Mouse (Mus musculus) adipocyte (in vitro differentiated cells): Measurements from ENCODE around the gene Slit3.

Experiments
- DNase-seq: peaks from one replicate; pipeline ENCODE4 v3.0.0-alpha.2; 2016; ENCODE audit warnings: low spot score

The Slit3 gene

DNA sequence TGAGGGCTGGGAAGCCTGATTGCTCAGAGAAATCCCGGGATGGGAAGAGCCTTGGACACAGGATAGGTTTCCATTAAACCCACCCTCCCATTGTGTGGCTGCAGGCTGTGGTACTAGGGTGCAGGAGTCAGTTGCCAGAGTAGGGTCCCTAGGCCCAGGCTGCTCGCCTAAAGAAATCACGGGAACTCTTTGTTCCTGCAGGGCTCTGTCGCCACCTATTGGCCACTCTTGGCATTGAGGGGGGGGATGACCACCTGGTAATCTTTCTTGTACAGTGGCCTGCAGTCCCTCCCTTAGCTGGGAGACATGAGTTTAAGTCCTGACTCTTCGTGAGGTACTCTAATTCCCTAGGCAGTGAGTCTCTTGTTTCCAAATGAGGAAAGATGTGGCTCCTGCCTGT is 572.1 kb downstream of the Slit3 start:
- DNase-seq: peak; percentile 68

- no peak for DNase-seq
These were observed 572.6 kb downstream of the Slit3 start for GRCm38 (mm10) chr11:35693625-35694024.

DNA sequence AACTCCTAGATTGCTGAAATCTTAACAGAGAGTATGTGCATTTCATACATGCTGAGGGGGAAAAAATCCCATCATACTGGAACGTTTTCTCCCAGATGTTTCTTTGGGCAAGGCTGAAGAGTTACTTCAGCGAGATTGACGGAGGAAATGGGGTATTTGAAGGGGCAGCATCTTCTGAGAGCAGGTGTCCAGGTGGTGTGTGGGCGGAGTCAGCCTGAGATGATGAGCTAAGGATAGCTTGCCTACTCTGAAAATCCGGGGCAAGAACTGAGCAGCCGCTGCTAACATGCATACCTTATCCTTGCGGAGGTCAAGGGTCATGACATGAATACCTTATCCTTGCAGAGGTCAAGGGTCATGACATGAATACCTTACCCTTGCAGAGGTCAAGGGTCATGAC is 576.5 kb downstream of the Slit3 start:
- DNase-seq: no peak

GRCm38 (mm10) chr11:35698901-35699300 is 577.9 kb downstream of the Slit3 start:
- DNase-seq: no peak

DNA sequence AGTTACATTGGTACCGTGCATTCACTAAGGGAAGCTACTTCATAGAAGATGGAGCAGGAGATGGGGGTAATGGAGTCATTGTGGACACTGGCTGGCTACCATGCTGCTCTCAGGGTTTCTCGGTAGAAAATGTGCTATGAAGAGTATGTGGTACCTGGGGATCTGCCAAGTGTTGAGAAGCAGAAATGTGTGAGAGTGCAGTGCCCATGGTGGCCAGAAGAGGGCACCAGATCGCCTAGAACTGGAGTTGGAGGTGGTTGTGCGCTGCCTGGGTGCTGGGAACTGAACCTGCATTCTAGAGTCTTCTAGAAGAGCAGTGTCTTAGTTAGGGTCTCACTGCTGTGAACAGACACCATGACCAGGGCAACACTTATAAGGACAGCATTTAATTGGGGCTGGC is 582.4 kb downstream of the Slit3 start:
- DNase-seq: no peak

DNA sequence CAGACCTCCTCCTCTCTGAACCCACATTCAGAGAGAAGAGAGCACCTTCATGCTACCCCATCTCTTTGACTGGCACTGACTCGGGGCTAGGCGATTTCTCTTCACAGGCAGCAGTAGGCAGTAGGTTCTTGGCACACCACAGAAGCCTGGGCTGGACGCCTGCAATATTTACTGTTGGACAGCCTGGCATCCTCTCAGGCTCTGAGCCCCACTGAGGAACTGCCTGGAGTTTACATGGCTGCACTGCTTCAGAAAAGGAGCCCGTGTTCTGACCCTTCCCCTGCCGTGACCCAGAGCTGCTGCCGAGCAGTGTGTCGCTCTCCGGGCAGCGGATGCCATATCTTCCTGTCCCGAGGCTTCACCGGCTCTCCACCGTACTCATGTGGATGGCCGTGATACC is 583.4 kb downstream of the Slit3 start:
- DNase-seq: peak; percentile 70

DNA sequence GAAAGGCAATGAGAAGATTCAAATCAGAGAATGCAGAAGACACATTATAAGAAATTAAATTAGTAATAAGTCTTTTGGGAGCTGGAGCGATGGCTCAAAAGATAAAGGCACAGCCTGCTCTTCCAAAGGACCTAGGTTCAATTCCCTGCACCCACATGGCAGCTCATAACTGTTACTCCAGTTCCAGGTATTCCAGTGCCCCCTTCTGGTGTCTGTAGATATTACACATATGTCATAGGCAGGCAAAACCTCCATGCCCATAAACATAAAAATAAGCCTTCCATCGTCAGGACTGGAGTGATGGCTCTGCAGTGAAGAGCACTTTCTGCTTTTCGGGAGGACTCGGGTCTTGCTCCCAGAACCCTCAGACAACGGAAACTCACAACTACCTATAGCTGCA is 583.9 kb downstream of the Slit3 start:
- DNase-seq: no peak

DNA sequence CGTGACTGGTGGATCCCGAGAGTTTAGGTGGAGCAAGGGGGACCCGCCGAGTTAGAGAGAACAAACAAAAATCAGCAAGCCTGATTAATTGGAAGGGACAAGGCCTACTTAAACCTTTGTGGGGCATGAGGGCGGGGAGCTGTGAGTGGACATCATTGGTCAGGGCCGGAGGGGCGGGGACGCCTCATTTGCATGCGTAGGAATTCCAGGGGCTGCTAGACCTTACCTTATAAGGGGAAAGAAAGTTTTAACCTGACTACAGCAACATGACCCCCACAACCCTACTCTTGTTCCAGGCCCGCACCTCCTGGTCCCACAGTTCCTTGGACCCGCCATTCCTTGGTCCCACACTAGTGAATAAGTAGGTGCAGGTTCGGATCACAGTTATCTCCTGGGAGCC is 586.4 kb downstream of the Slit3 start:
- no peak for DNase-seq

DNA sequence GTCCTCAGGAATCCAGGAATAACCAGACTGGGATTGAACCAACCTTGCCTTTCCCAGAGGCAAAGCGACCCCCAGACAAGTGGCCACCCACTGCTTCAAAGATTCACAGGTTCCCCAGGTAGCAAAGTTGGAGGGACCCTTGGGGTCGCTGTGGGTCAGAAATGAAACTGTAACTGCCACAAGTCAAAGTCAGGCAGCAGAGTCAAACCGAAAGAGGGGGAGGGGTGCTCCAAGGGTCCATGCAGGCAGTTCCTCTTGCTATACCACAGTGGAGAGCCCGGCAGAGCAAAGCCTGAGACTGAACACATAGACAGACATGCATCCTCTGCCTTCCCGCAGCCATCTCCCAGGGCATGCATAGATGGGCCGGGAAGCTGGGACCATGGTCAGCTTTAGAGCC is 590.3 kb downstream of the Slit3 start:
- no peak for DNase-seq

- DNase-seq: no peak
These were observed 597.9 kb downstream of the Slit3 start for GRCm38 (mm10) chr11:35718881-35719280.

DNA sequence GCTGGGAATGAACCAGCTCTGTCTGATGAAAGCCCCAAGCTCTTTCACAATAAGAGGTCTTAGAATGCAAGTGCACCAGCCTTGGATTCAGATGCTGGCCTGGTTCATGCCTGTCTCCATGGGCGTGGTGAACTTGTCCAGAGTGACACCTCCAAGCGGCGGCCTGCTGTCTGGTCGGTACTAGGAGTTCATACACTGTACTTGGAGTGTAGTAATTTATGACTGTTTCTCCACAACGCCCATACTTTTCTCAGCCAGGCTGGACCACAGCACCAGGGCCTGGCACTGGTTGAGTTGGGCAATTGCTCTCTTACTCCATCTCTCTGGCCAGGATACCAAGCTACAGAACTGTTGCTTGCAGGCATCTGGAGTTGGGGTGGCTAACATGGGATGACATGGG is 602.9 kb downstream of the Slit3 start:
- DNase-seq: peak; percentile 91

DNA sequence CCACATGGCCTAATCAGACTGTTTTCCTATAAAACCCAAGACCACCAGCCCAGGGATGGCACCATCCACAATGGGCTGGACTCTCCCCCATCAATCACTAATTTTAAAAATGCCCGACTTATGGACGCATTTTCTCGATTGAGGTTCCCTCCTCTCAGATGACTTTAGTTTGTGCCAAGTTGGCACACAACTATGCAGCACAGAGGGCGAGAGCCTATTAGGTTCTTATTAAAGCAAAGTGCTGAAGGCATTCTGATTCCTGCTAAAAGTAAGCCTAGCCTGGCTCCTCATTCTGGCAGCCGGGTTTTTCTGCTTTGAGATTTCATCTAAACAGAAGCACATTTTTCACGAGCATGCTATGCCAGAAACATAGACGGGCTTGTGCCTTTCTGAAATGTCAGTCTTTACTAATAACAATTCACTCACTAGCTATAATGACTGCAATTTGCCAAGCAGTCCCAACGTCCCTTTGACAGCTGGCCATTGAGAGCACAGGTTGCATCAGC is 605.4 kb downstream of the Slit3 start:
- DNase-seq: peak; percentile 93

GRCm38 (mm10) chr11:35728200-35728599 is 607.2 kb downstream of the Slit3 start:
- peak; percentile 43 for DNase-seq

DNA sequence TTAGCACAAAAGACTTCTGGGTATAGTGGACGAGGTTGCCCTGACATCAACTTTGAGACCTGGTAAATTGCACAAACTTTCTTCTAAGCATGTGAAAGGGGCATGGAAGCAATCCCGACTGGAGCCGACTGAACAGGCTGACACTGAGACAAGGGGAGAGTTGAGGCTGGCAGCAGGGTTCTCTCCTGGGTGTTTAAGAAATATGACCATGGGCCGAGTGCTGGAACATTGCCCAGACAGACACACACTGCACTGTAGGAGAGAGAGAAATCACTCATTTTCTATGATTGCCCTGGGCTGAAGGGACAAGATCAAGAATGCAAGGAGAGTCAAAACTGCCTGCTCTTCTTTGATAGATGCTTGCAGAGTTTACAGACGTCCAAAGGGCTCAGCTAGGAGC is 608.2 kb downstream of the Slit3 start:
- peak; percentile 98 for DNase-seq

DNA sequence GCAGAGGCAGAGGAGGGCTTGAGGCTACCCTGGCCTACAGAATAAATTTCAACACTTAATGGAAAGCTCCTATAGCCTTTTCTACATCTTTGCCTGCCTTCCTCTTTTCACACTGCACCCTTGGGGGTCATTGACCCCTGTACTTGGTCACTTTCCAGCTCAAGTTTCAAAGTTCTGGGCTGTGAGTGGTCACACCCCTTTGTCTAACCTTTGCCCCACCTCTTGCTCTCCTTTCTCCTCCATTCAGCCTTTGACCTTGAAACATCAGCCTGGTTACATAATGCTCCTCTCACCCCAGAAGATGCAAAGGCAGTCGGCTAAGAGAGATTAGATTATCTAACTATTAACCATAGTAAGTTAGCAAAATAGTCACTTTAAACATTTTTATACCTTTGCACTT is 611.3 kb downstream of the Slit3 start:
- DNase-seq: no peak

DNA sequence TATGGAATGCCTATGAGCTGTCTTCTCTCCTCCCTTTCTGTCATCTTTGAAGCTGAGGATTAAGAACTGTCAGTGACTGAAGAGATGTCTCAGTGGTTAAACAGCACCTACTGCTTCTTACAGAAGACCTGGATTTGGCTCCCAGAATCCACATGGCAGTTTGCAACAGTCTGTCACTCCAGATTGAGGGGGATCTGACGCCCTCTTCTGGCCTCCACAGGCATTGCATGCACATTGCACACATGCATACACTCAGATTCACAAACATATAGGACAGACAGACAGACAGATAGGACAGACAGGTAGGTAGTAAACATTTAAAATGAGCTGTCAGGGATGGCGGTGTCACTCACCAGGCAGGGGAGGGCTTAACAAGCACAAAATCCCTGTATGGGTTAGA is 615.8 kb downstream of the Slit3 start:
- DNase-seq: no peak

DNA sequence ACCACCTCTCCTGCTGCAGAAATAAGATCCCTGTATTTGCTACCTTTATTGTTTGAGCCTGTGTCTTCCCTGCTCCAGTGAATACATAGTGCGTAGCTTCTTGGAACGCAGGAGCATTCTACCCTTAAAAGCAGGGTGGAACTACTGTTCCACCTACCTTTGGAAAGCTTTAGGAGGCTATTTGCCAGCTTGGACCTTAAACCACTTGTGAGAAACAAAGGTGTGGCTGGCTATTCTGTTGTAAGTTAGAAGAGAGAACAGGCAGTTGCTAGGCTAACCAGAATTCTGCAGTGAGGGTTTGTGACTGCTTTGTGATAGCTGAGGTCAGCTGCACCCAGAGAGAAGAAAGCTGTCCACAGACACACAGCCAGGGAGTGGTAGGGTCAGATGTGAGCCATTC is 616.2 kb downstream of the Slit3 start:
- DNase-seq: no peak

DNA sequence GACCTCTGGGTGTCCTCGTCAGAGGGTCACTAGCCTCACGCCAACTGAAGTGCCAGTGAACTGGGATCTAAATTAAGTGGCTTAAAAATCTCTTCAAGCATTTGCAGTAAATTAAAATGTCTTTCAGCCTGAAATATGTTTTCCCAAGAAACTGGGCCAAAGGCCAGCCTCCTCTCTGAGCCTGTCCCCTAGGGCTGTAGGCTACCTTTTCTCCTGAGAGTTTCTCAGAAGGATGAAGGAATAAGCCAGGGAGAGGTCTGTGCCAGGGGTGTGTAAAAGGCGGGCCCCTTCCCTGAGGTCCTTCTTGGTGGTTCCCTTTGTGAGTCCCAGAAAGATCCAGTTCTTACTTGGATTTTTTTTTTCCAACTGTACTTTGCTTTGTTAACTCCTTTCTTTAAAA is 617.1 kb downstream of the Slit3 start:
- peak; percentile 90 for DNase-seq

GRCm38 (mm10) chr11:35743586-35743985 is 622.6 kb downstream of the Slit3 start:
- no peak for DNase-seq

DNA sequence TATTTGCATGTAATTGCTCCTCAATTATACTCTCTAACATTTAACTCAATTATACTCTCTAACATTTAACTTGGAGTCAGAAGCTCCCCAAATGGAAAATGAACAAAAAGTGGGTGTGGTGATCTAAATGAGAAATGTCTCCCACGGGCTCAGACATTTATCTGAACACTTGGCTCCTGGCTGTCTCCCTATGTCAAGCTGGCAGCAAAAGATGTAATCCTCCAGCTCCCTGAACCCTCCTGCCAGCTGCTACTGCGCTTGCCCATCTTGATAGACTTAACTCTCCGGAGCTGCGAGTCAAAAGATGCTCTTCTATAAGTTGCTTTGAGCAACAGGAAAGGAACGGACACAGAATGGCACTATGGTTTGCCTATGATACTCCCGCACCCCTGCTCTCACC is 623.5 kb downstream of the Slit3 start:
- peak; percentile 65 for DNase-seq

DNA sequence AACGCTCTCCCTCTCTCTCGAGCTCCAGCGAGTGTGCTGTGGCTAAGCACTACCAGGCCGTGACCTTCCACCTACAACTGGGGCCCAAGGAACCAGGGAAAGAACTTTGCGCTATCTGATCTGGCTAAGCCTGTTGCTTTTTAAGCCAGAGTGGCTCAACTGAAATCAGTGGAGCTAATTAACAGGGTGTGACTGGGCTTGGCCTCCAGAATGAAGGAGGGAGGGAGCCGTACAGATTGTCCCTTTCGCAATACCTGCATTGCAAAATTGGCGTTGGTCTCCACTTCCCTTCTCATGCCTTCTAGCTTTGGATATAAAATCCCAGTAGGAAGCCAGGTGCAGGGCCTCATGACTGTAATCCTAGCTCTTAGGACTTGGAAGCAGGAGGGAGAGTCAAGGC is 629.6 kb downstream of the Slit3 start:
- DNase-seq: peak; percentile 98

GRCm38 (mm10) chr11:35754906-35755418 is 633.9 kb downstream of the Slit3 start:
- peak; percentile 84 for DNase-seq

GRCm38 (mm10) chr11:35755546-35755945 is 634.5 kb downstream of the Slit3 start:
- no peak for DNase-seq

GRCm38 (mm10) chr11:35756411-35757303 is 635.6 kb downstream of the Slit3 start:
- DNase-seq: peak; percentile 66
